Comparison of ENCODE assay signal across 25 mouse cellular contexts in genomic region chr6:29622273-29622672, GRCm38 (mm10).
"Had no signal": no experiment of that assay in that cellular context is flagged by ENCODE, and none has a peak within 500 bp of the region (broad histone marks: within the 10 kb centered on the region; RNA-seq: fewer than 3 reads in every experiment).

No protein-coding gene starts in this region.

- DNase-seq: cerebellum, adult 9-11 months; cerebellum, postnatal 10 days; cerebellum, postnatal 14 days; cerebellum, postnatal 25 days; cerebellum, postnatal 36 days; embryo, embryonic 11 days; forebrain, postnatal 0 days; gastrocnemius, adult 2 months; gastrocnemius, postnatal 10 days; gastrocnemius, postnatal 14 days; gastrocnemius, postnatal 25 days; gastrocnemius, postnatal 36 days; heart, adult 18-20 months; heart, adult 2 months had no signal

- H3K27ac ChIP-seq: embryonic facial prominence, embryonic 10.5 days; embryonic facial prominence, embryonic 12.5 days; embryonic facial prominence, embryonic 13.5 days; embryonic facial prominence, embryonic 15.5 days; forebrain, embryonic 10.5 days; forebrain, embryonic 12.5 days; forebrain, embryonic 13.5 days; forebrain, embryonic 15.5 days; gastrocnemius, adult 2 months; heart, adult 2 months had no signal

- H3K4me2 ChIP-seq: embryonic facial prominence, embryonic 12.5 days; embryonic facial prominence, embryonic 13.5 days; embryonic facial prominence, embryonic 15.5 days; forebrain, embryonic 12.5 days; forebrain, embryonic 13.5 days; forebrain, embryonic 15.5 days had no signal

- H3K4me1 ChIP-seq: embryonic facial prominence, embryonic 10.5 days; embryonic facial prominence, embryonic 12.5 days; embryonic facial prominence, embryonic 15.5 days; forebrain, embryonic 10.5 days; forebrain, embryonic 12.5 days; forebrain, embryonic 13.5 days; forebrain, embryonic 15.5 days had no signal

- H3K9ac ChIP-seq: embryonic facial prominence, embryonic 12.5 days; embryonic facial prominence, embryonic 13.5 days; embryonic facial prominence, embryonic 15.5 days; forebrain, embryonic 12.5 days; forebrain, embryonic 13.5 days; forebrain, embryonic 15.5 days; forebrain, postnatal 0 days had no signal

- H3K9me3 ChIP-seq: embryonic facial prominence, embryonic 10.5 days; embryonic facial prominence, embryonic 12.5 days; embryonic facial prominence, embryonic 13.5 days; embryonic facial prominence, embryonic 15.5 days; forebrain, embryonic 10.5 days; forebrain, embryonic 12.5 days; forebrain, embryonic 13.5 days; forebrain, embryonic 15.5 days had no signal

- H3K36me3 ChIP-seq: embryonic facial prominence, embryonic 10.5 days; embryonic facial prominence, embryonic 12.5 days; embryonic facial prominence, embryonic 13.5 days; embryonic facial prominence, embryonic 15.5 days; forebrain, embryonic 10.5 days; forebrain, embryonic 12.5 days; forebrain, embryonic 15.5 days had no signal

- H3K4me3 ChIP-seq: embryonic facial prominence, embryonic 10.5 days; embryonic facial prominence, embryonic 12.5 days; embryonic facial prominence, embryonic 13.5 days; embryonic facial prominence, embryonic 15.5 days; erythroblast, embryonic 14.5 days; forebrain, embryonic 10.5 days; forebrain, embryonic 12.5 days; forebrain, embryonic 13.5 days; forebrain, embryonic 15.5 days; gastrocnemius, adult 2 months; heart, adult 2 months had no signal

- ATAC-seq: forebrain, embryonic 13.5 days; forebrain, embryonic 14.5 days; forebrain, embryonic 15.5 days; forebrain, embryonic 16.5 days; forebrain, postnatal 0 days had no signal

- H3K27me3 ChIP-seq: embryonic facial prominence, embryonic 12.5 days; embryonic facial prominence, embryonic 13.5 days; embryonic facial prominence, embryonic 15.5 days; forebrain, embryonic 12.5 days had no signal
